Mouse (Mus musculus) 3T3-L1 (cell line): ENCODE measurements around the gene Dnah7c.
"Not testable (repeated sequence)": the region's sequence is repeated elsewhere in the genome, so short reads cannot be mapped to it uniquely, and the experiment has no call there.

Source experiments
- DNase-seq: peaks from one replicate; pipeline ENCODE4 v3.0.0-alpha.2; 2015; ENCODE audit warnings: low read depth, low spot score

Dnah7c gene

DNA sequence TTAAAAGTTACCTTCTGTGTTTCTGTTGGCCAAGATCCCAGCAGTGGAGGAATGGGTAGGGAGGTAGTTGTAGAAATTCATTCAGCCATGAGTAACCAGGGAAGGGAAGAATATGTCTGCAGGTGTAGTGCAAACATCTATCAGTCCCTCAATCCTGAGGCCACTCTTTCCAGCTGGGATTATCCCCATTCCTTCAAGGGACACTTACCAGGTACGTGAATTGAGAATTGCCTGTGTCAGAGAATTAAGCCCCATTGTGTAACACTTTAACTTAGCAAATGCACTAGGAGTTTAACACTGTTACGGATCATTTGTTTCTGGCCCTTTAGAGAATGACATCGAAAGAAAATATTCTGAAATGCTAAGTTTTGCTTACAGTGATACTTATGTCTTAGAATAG is 304.3 kb downstream of the Dnah7c start:
- DNase-seq: not testable (repeated sequence)

- DNase-seq: not testable (repeated sequence)
These were observed 308.2 kb downstream of the Dnah7c start for GRCm38 (mm10) chr1:46733405-46734106.

DNA sequence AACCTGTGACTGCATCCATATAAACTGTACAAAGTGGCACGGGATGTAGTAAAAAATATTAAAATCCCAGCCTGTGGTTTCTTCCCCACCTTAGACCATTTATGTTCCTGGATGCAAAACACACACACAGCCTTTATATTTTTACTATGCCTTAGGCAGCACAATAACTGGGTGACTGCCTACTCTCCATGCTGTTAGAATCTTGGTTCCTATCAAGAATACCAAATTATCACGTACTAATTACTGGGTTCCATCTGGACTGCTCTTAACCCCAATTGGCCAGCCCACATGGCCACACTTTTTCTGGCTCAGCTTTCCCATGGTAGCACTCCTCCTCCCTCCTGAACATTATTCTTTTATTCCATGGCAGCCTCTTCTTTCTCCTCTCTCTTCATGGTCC is 309.1 kb downstream of the Dnah7c start:
- not testable (repeated sequence) for DNase-seq

DNA sequence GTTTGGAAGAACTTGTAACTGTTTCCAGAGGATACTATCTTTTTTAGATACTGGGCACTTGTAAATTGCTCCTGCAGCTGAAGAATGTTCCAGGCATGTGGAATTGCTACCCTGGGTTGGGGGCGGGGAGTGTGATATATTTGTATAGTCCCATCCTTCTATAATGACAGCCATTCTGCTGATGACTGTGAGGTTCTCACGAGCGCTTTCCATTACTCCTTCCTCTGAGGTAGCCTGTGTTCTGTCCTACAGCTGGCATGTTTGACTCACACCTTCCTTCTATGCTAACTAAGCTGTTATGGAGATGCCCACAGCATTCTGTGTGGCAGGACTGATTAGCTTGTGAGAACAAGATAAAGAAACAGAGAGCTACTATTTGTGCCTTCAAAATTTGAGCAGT is 339.2 kb downstream of the Dnah7c start:
- DNase-seq: not testable (repeated sequence)

DNA sequence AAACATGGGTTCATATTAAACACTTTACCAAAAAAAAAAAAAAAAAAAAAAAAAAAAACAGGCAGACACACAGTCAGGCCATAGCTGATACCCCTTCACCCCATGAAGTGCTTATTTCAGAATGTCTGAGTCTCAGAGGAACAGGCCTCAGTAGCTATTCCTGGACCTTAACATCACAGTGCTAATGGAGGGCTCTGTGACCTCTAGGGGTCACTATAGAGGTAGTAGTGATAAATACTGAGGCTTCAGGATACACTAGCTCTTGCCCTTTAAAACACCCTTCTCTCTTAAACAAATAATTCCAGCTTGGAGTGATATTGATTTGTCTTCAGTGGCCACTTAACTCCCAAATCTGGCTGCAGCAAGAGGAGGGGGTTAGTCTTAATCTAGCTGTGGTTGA is 343.9 kb downstream of the Dnah7c start:
- peak; percentile 12 for DNase-seq

DNA sequence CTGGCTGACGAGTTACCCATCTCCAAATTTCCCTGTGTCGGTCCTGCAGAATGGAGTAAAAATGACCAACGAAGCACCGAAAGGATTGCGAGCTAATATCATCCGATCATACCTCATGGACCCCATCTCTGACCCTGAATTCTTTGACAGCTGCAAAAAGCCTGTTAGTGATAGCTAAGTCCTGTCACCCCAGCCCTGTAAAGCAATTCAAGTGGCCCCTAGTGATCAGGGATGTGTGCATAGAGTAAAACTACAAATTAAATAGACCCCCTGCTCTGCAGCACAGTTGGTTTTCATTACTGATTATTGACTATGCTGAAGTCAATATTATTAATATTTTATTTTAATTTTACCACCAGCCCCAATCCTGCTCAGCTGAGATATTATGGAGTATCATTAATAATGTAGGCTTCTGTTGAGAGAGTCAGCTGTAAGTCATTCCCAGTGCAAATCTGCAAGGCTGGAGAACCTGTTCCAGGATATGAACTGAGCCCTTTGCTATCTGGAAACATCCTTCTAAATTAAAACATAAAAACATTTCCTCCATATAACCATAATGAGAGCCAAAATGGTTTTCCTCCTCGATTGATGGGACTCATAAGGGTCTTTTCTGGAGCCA is 344.8 kb downstream of the Dnah7c start:
- not testable (repeated sequence) for DNase-seq

DNA sequence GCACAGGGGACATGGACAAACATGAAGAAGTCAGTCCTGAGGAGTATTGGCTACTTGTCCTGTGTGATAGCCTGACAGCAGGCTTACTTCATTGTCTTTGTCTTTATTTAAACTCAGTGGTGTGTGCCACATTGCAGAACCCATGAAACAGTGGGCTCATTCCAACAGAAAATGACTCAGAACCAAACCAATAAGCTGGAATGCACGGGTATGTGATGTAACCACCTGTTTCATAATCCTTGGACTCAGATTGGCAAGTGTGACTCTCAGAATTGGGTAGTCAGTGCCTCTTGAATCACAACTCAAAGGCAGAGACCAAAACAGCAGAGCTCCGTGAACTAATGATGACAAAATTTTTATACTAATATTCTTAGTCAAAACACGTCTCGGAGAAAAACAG is 356.8 kb downstream of the Dnah7c start:
- DNase-seq: peak; percentile 24

DNA sequence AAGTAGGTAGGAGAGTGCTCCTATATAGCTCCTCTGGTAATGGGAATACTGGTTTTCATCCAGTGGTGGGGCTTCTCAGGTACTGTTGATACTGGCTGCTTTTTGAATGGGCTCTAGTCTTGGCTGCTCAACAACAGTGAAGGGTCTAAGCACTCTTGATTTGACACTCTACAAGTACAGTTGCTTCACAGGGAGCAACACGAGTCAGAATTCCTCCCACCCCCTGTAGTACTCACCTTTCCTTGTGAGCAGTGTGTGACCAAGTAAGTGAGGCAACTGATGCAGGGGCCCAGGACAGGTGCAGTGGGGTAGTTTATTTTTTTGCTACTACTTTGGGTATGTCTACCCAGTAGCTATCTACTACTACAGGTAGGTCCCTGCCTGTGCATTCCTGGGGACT is 379.7 kb downstream of the Dnah7c start:
- no peak for DNase-seq

GRCm38 (mm10) chr1:46808630-46809029 is 383.2 kb downstream of the Dnah7c start:
- DNase-seq: not testable (repeated sequence)

GRCm38 (mm10) chr1:46817934-46818333 is 392.5 kb downstream of the Dnah7c start:
- DNase-seq: no peak

DNA sequence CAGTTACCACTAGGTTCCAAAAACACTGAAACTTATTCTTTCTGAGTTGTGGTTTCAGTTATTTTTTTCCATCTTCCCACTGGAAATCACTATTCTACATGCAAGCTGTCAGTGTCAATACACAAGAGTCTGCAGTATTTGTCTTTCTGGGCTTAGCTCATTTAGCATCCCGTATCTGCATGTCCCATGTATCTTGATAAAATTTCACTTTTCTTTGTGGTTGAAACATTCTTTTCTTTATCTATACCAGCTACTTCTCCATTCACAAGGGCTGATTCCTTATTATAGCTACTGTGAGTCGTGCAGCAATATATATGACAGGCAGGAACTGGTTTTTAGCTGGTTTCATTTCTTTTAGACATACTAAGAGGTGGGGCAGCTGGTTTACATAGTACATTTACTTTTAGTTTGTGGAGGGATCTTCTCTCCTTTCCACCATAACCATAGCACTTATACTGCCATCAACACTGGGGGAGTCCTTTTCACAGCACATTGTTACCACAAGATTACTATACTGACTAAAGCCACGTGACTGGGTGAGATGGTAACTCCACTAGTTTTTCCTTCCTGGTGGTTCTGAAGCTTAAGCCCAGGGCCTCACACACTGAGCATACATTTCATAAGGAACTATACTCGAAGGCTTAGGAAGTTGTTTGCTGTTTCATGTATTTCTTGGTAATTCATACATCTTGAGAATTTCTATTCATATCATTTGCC is 397.0 kb downstream of the Dnah7c start:
- no peak for DNase-seq

GRCm38 (mm10) chr1:46830066-46830843 is 404.9 kb downstream of the Dnah7c start:
- DNase-seq: no peak

GRCm38 (mm10) chr1:46831927-46832326 is 406.5 kb downstream of the Dnah7c start:
- DNase-seq: no peak

DNA sequence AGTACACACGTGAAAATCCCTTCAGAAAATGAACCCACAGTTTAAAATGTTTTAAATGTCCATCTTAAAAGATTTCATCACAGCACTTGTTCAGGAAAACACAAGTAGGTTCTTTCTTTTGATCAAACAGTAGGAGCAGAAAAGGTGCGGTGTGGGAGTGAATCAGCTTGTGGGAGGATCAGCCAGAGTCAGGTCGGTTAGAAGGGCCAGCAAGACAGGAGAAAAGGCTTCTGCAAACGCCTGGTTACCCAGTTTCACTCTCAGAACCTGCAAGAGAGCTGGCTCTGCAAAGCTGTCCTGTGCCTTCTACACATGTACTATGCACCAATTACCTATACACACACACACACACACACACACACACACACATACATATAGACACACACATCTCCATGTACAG is 418.0 kb downstream of the Dnah7c start:
- no peak for DNase-seq

DNA sequence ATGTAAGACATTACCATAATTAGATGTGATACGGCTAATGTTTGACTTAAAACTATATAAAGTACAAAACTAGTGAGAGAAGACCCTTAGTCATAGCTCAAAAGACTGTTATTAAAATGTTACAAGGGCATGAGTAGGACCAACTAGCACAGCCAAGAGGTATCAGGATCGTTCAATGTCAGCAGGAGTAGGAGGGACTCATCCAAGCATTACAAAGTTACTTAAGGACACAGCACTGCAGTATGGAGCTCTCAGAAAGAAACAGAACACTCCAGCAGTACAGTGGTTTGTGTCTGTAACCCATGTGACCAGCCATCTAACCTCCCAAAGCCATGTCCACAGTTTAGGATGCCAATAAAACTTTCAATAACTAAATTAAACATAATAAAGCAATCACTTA is 418.9 kb downstream of the Dnah7c start:
- DNase-seq: no peak

GRCm38 (mm10) chr1:46845221-46845620 is 419.8 kb downstream of the Dnah7c start:
- DNase-seq: no peak

DNA sequence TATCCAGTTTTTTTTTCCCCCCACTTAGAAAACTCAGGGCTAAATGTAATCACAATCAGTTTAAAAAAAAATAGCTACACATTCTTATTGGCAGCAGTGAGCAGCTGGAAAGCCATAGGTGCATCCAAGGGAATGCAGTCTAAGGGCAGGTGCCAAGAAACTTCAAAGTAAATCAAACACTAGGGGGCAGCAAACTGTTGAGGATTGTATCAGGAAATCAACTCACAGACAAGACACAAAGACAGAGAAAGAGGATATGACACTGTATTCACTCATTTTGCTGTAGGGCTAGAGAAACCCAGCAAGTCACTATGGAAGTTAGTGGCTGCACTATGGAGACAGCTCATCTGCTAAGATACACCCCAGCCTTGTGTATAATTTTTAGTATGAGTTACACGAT is 424.4 kb downstream of the Dnah7c start:
- peak; percentile 92 for DNase-seq

GRCm38 (mm10) chr1:46851586-46851985 is 426.2 kb downstream of the Dnah7c start:
- DNase-seq: no peak

DNA sequence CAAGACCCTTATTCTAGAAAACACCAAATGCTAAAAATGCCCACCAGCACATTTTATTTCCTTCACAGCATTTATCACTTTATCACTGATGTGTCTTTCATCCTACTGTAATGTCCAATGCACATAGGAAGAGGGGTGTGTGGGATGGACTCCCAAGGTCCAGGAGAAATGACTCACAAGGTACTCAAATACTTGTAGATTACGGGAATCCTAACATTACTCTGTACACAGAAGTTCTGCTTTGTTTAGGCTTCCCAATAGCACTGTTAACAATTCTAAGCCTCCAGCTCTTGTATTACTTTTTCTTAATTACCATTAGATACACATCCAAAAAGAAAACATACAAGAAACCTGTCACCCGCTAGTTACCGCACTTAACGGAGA is 426.8 kb downstream of the Dnah7c start:
- peak; percentile 71 for DNase-seq

GRCm38 (mm10) chr1:46852600-46853272 is 427.3 kb downstream of the Dnah7c start:
- DNase-seq: peak; percentile 71

GRCm38 (mm10) chr1:46853317-46854035 is 428.1 kb downstream of the Dnah7c start:
- peak; percentile 95 for DNase-seq
